Mouse (Mus musculus) intestine, postnatal 0 days (tissue): ENCODE measurements around the gene Dnah6. TPM values are rescaled to one million over a fixed set of nuclear protein-coding genes. Genes with fewer than 3 reads are reported as not detected.

Experiments used
- ATAC-seq: fragments of 200-750 bp; cut with Nextera tagmentation; 2 replicates; pipeline ENCODE4 v1.8.0; 2017; ENCODE audit warnings: mild to moderate bottlenecking, moderate TSS enrichment, moderate library complexity
- H3K27ac ChIP-seq: fragments of 300-500 bp; sonication (generic); 2 replicates; pipeline ENCODE4 v1.5.1; 2014; ENCODE audit warnings: mild to moderate bottlenecking, low read depth, low read length, moderate library complexity
- H3K27me3 ChIP-seq: fragments of 300-500 bp; sonication (generic); replicated peaks from 2 replicates; pipeline ENCODE4 v1.6.1; 2014; ENCODE audit warnings: low read length, mixed read lengths; ENCODE audit not compliant: control insufficient read depth, insufficient read depth
- H3K36me3 ChIP-seq: fragments of 300-500 bp; sonication (generic); 2 replicates; pipeline ENCODE4 v1.6.1; 2014; ENCODE audit warnings: mild to moderate bottlenecking, moderate library complexity; ENCODE audit not compliant: control insufficient read depth, insufficient read depth
- H3K4me1 ChIP-seq: fragments of 300-500 bp; sonication (generic); replicated peaks from 2 replicates; pipeline ENCODE4 v1.6.1; 2014; ENCODE audit warnings: antibody characterized with exemption, low read length, mixed read lengths; ENCODE audit not compliant: control insufficient read depth, insufficient read depth
- H3K4me2 ChIP-seq: fragments of 300-500 bp; sonication (generic); replicated peaks from 2 replicates; pipeline ENCODE4 v1.6.1; 2014; ENCODE audit warnings: low read depth, mild to moderate bottlenecking, moderate library complexity
- H3K4me3 ChIP-seq: fragments of 300-500 bp; sonication (generic); 2 replicates; pipeline ENCODE4 v1.5.1; 2014; ENCODE audit warnings: low read depth, low read length
- H3K9ac ChIP-seq: fragments of 300-500 bp; sonication (generic); 2 replicates; pipeline ENCODE4 v1.6.1; 2014; ENCODE audit warnings: mild to moderate bottlenecking, low read depth, low read length
- H3K9me3 ChIP-seq: fragments of 300-500 bp; sonication (generic); 2 replicates; pipeline ENCODE4 v1.6.1; 2016; ENCODE audit warnings: mixed run types; ENCODE audit not compliant: control insufficient read depth
- CTCF ChIP-seq: sonication (generic); IDR thresholded peaks from 2 replicates; pipeline ENCODE4 v1.5.1; 2016; ENCODE audit warnings: low read depth, mild to moderate bottlenecking, control low read depth, antibody characterized with exemption, moderate library complexity
- WGBS: fragments of 180-500 bp; shearing (Covaris S2); extraction: QIAGEN DNeasy Blood & Tissue Kit; methylation state at CpG from one replicate; pipeline ENCODE4 v1.1.7; 2014; 5-methylcytosine and 5-hydroxymethylcytosine counted together
- polyA plus RNA-seq: library from polyadenylated mRNA; unstranded; fragments of >200 nt; fragmentation: Nextera tagmentation; extraction: Ambion mirVana; gene quantifications from 2 replicates; pipeline ENCODE4 v1.2.1, GENCODE M21; 2015

Dnah6 gene
- polyA plus RNA-seq, 1 experiment from 2014 or later: 0.09 TPM

- 89% methylated on average over 4 of the region's 4 CpGs for WGBS
These were observed 128.3 kb downstream of the Dnah6 start for GRCm38 (mm10) chr6:73093133-73093532.

GRCm38 (mm10) chr6:73090836-73091235 lies 130.6 kb downstream of the Dnah6 start:
- WGBS: 77% methylated on average over 8 of the region's 8 CpGs
- Histone ChIP-seq H3K4me2 (no peak overlapping the region), H3K9me3 (no peaks in the 10 kb centered on the region), H3K27ac (no peak overlapping the region), H3K27me3 (no peaks in the 10 kb centered on the region), H3K9ac (no peak overlapping the region), H3K36me3 (no peaks in the 10 kb centered on the region), H3K4me1 (no peaks in the 10 kb centered on the region), H3K4me3 (no peak overlapping the region)
- no peak for ATAC-seq
- TF ChIP-seq CTCF: no peak

More at GRCm38 (mm10) chr6:73093133-73093532, 128.3 kb downstream of the Dnah6 start:
- H3K4me2 ChIP-seq: no peak overlapping the region
- no peaks in the 10 kb centered on the region for H3K27me3 ChIP-seq
- H3K36me3 ChIP-seq: no peaks in the 10 kb centered on the region
- no peak overlapping the region for H3K4me3 ChIP-seq
- H3K9ac ChIP-seq: no peak overlapping the region
- TF ChIP-seq CTCF: no peak
- no peaks in the 10 kb centered on the region for H3K9me3 ChIP-seq
- no peaks in the 10 kb centered on the region for H3K4me1 ChIP-seq
- no peak for ATAC-seq
- no peak overlapping the region for H3K27ac ChIP-seq

DNA sequence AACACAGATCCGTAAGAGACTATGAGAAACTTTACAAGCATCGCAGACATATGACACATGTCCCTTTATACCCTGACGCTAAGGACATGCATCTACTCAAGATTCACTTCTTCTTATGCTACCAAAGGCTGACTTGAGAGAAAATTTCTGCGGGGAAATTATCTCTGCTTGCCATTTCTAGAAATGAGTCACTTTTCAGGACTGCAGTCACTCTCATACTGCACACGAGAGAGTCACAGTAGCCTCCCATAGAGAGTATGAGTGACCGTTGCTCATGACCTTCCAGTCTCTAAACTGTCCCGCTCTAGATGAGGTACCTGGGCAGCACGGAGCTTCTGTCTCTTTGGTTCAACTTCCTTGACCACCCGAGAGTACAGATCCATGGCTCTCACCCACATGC lies 138.9 kb downstream of the Dnah6 start:
- Histone ChIP-seq H3K9ac (no peak overlapping the region), H3K4me2 (no peak overlapping the region), H3K9me3 (no peaks in the 10 kb centered on the region), H3K27ac (no peak overlapping the region), H3K27me3 (no peaks in the 10 kb centered on the region), H3K36me3 (no peaks in the 10 kb centered on the region), H3K4me1 (no peaks in the 10 kb centered on the region), H3K4me3 (no peak overlapping the region)
- no peak for TF ChIP-seq CTCF
- WGBS: 94% methylated on average over 9 of the region's 9 CpGs
- no peak for ATAC-seq

DNA sequence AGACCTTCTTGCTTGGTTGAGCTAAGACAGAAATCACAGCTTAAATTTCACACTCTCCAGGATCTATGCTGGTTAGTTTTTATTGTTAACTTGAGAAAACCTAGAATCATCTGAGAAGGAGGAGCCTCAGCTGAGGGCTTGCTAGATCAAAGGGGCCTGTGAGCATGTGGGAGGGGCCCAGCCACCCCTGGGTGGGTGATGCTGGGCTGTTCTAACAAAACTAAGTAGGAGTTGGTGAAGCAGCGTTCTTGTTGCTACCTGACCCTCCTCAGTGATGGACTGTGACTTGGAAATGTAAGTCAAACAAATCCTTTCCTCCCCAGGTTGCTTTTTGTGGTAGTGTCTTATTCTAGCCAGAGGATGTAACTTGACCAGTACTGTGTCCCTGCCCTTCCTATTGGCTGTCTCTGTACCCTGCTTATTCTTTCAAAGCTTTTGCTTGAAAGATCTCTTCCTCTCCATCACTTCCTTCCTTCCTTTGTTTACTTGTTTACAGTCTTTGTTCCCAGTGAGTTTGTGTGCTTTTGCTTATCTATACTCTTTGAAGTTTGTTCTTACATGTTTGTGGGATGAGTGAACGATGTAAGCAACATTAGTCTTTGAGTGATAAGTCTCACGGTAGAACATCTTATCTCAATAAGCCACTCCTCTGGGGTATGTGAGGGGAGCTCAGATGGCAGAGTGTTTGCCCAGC lies 149.2 kb downstream of the Dnah6 start:
- no peaks in the 10 kb centered on the region for H3K36me3 ChIP-seq
- no peak overlapping the region for H3K9ac ChIP-seq
- H3K27me3 ChIP-seq: no peaks in the 10 kb centered on the region
- TF ChIP-seq CTCF: no peak
- no peak overlapping the region for H3K4me2 ChIP-seq
- ATAC-seq: no peak
- no peak overlapping the region for H3K27ac ChIP-seq
- no peak overlapping the region for H3K4me3 ChIP-seq
- 44% methylated on average over 3 of the region's 3 CpGs for WGBS
- no peaks in the 10 kb centered on the region for H3K9me3 ChIP-seq
- 0 out of 2 replicates have a peak, but pooled peaks cover 3% of the 10 kb centered on the region for H3K4me1 ChIP-seq

DNA sequence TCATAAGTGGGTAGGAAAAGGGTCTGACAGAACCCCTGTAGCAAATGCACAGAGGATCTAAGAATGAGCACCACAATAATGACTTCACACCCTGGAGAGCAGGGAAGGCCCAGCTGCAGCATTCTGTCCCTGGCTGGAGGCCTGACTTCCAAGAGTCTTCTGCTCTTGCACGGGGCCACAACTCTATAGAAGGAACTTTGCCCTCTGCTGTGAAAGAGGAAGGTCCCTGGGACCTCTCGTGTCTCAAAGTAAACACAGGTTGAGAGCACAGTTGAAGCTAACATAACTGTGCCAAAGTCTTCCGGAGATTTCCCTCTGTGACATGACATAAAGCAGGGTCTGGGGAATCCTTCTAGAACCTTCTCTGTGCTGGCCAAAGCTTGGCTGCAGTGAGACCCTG lies 150.2 kb downstream of the Dnah6 start:
- no peak overlapping the region for H3K9ac ChIP-seq
- H3K4me1 ChIP-seq: 0 out of 2 replicates have a peak, but pooled peaks cover 3% of the 10 kb centered on the region
- H3K9me3 ChIP-seq: no peaks in the 10 kb centered on the region
- no peak for TF ChIP-seq CTCF
- H3K4me3 ChIP-seq: no peak overlapping the region
- peak; percentile 28; the same call in 1 of the 2 replicates for ATAC-seq
- 14% methylated on average over 3 of the region's 3 CpGs for WGBS
- no peak overlapping the region for H3K27ac ChIP-seq
- no peak overlapping the region for H3K4me2 ChIP-seq
- no peaks in the 10 kb centered on the region for H3K36me3 ChIP-seq
- no peaks in the 10 kb centered on the region for H3K27me3 ChIP-seq

DNA sequence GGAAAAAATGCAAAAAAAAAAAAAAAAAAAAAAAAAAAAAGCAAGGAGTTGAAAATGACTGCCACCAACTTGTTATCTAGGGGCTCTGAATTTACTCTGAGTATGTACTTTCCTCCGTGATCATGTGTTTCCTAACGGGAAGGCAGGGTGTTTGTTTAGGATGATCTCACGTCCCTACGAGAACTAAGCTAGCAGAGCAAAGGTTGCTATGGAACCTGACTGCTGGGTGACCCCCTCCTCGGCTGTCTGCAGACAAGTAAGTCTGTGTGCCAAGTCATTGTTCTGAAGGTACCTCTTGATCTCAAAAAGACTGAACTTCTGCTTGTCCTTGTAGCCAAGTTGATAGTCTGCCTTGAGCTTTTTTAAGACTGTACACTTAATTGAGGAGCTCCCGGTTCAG lies 150.8 kb downstream of the Dnah6 start:
- Histone ChIP-seq H3K4me3 (no peak overlapping the region), H3K4me1 (0 out of 2 replicates have a peak, but pooled peaks cover 3% of the 10 kb centered on the region), H3K4me2 (no peak overlapping the region), H3K9me3 (no peaks in the 10 kb centered on the region), H3K36me3 (no peaks in the 10 kb centered on the region), H3K9ac (no peak overlapping the region), H3K27me3 (no peaks in the 10 kb centered on the region), H3K27ac (no peak overlapping the region)
- WGBS: 33% methylated on average over 6 of the region's 6 CpGs
- TF ChIP-seq CTCF: no peak
- ATAC-seq: 0 out of 2 replicates have a peak, but pooled peaks have one; percentile 47
